Mouse (Mus musculus) thymus, postnatal 0 days (tissue): Measurements from ENCODE around the gene Malrd1. TPM values are rescaled to one million over a fixed set of nuclear protein-coding genes. Genes with fewer than 3 reads are reported as not detected.
"Not testable (repeated sequence)": the region's sequence is repeated elsewhere in the genome, so short reads cannot be mapped to it uniquely, and the experiment has no call there.

Experiments
- DNase-seq: peaks from one replicate; pipeline ENCODE4 v3.0.0-alpha.2; 2015; ENCODE audit warnings: low spot score
- polyA plus RNA-seq: library from polyadenylated mRNA; unstranded; fragments of >200 nt; fragmentation: Nextera tagmentation; extraction: Ambion mirVana; gene quantifications from 2 replicates; pipeline ENCODE4 v1.2.1, GENCODE M21; 2015

The Malrd1 gene
- 0.05 and 0.07 TPM in 2 replicates for polyA plus RNA-seq

GRCm38 (mm10) chr2:15526241-15526924 lies at the start of gene Malrd1:
Malrd1 (plus strand) TSS chr2:15526479.
- DNase-seq, result no peak

- no peak for DNase-seq
Measured at GRCm38 (mm10) chr2:15538643-15539042, 12.4 kb downstream of the Malrd1 start.

GRCm38 (mm10) chr2:15613327-15613948 lies 87.2 kb downstream of the Malrd1 start:
- no peak for DNase-seq

GRCm38 (mm10) chr2:15614026-15614425 lies 87.7 kb downstream of the Malrd1 start:
- DNase-seq, result no peak

- DNase-seq, result no peak
Measured at GRCm38 (mm10) chr2:15635761-15636160, 109.5 kb downstream of the Malrd1 start.

GRCm38 (mm10) chr2:15643864-15644263 lies 117.6 kb downstream of the Malrd1 start:
- DNase-seq, result no peak

GRCm38 (mm10) chr2:15656388-15656787 lies 130.1 kb downstream of the Malrd1 start:
- no peak for DNase-seq

GRCm38 (mm10) chr2:15702977-15703376 lies 176.7 kb downstream of the Malrd1 start:
- no peak for DNase-seq

GRCm38 (mm10) chr2:15740945-15741344 lies 214.7 kb downstream of the Malrd1 start:
- no peak for DNase-seq

GRCm38 (mm10) chr2:15744979-15745688 lies 218.9 kb downstream of the Malrd1 start:
- no peak for DNase-seq

- DNase-seq, result no peak
Measured at GRCm38 (mm10) chr2:15784818-15785217, 258.5 kb downstream of the Malrd1 start.

- no peak for DNase-seq
Measured at GRCm38 (mm10) chr2:15815724-15816123, 289.4 kb downstream of the Malrd1 start.

- no peak for DNase-seq
Measured at GRCm38 (mm10) chr2:15869380-15869779, 343.1 kb downstream of the Malrd1 start.

- DNase-seq, result no peak
Measured at GRCm38 (mm10) chr2:15893418-15894120, 367.3 kb downstream of the Malrd1 start.

- no peak for DNase-seq
Measured at GRCm38 (mm10) chr2:15925432-15925831, 399.2 kb downstream of the Malrd1 start.

- DNase-seq, result no peak
Measured at GRCm38 (mm10) chr2:15926041-15926440, 399.8 kb downstream of the Malrd1 start.

- DNase-seq, result no peak
Measured at GRCm38 (mm10) chr2:15931479-15931878, 405.2 kb downstream of the Malrd1 start.

GRCm38 (mm10) chr2:15931924-15932323 lies 405.6 kb downstream of the Malrd1 start:
- DNase-seq, result no peak

- DNase-seq, result no peak
Measured at GRCm38 (mm10) chr2:15932340-15932739, 406.1 kb downstream of the Malrd1 start.

- no peak for DNase-seq
Measured at GRCm38 (mm10) chr2:16002925-16003324, 476.6 kb downstream of the Malrd1 start.

GRCm38 (mm10) chr2:16017046-16017445 lies 490.8 kb downstream of the Malrd1 start:
- not testable (repeated sequence) for DNase-seq

- DNase-seq, result not testable (repeated sequence)
Measured at GRCm38 (mm10) chr2:16017719-16018118, 491.4 kb downstream of the Malrd1 start.
